Mouse (Mus musculus) cerebellum, postnatal 4 days (tissue): ENCODE data around the gene Them7.

Experiments
- DNase-seq, 2 experiments: peaks; one replicate each; pipeline ENCODE4 v3.0.0; 2022; ENCODE audit warnings: low spot score in 2 of 2, mixed read lengths in 1 of 2

The Them7 gene

DNA sequence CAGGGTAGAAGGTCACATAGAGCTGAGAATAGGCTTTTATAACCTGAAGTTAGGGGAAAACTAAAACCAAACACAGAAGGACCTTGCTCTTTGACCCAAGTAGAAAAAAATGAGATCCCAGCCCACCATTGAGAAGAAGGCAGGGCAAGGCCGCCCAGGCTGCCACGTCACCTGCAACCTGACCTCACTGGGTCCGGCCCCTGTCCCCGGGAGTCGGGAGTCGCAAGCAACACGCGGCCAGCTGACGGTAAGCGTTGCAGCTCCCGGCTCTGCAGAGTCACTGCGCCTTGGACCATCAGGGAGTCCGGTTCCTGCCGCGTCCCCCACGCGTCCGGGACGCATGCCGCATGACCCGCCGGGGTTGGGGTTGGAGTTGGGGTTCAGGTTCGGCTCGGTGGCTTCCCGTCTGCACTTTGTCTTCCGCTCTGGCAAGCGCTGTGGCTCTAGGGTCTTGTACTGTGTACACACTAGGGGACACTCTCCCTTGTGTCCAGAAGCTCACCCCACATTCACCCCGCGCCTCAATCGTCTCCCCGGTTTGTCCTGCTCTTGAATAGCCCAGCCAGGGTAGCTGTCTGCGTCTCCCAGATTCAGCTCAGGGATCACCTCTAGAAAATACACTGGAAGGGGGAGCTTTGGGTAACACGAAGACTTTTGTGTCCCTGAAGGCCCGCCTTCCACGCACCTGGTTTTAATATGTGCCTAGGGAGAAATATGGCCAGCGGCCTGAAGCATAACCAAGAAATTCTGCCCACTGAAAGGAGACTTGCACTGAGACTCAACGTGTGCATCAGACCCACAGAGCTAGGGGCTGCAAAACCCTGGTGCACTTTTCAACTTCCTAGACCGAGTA lies at the start of gene Them7:
Gene Them7 (plus strand): TSS at position 187 of the 853 bp plus-strand sequence.
- DNase-seq, result no peak

DNA sequence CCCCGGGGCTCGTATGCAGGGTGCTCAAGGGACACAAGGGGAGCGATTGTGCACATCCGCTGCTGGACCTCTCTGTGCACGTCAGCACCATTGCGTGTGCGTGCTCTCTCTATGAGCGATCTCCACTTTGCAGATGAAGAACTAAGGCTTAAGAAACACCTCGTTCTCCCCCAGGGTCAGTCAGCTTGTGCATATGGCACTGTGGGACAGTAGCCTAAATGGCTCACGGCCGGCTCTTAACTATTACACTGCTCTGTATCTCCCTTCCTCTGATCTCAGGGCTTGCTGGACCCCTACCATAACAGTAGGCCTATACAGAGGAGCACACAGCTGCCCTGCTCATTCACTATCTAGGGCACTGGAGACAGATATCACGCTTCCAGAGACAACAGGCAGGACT lies 45.2 kb upstream of the Them7 start:
- DNase-seq, result no peak

DNA sequence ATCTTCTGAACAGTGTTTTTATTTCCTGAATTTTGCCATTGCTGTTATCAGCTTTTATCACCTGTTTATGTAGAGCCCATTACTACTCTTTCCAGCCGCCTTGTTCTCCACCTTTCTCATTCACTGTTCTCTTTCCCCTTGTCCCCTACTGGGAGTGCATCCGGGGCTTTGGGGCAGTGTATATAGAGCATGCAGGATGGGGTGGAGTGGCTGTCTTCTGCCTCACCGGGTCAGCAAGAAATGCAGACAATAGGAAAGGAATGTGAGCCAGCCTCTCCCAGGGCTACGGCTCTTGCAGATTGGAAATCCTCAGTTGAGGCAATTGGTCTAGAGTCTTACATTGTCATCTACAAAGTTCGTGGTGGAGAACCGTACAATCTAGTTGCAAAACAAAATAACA lies 41.6 kb upstream of the Them7 start:
- no peak for DNase-seq

DNA sequence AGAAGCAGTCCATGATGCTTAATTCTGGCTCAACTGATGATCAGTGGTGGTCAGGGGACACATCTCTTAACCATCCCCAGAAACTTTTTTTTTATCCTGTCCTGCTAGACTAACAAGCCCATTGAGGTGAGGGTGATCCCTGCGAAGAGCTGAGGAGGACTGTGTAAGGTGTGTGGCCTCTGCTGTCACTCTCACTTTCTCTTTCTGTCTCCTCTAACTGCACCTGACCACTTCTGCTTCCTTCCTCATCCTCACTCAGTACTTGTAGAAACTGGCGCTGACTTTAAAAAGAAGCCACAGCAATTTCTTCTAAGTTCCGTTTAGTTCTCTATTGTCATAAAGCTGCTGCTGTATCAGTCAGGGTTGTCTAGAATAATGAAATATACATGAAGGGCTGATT lies 39.0 kb upstream of the Them7 start:
- no peak for DNase-seq

DNA sequence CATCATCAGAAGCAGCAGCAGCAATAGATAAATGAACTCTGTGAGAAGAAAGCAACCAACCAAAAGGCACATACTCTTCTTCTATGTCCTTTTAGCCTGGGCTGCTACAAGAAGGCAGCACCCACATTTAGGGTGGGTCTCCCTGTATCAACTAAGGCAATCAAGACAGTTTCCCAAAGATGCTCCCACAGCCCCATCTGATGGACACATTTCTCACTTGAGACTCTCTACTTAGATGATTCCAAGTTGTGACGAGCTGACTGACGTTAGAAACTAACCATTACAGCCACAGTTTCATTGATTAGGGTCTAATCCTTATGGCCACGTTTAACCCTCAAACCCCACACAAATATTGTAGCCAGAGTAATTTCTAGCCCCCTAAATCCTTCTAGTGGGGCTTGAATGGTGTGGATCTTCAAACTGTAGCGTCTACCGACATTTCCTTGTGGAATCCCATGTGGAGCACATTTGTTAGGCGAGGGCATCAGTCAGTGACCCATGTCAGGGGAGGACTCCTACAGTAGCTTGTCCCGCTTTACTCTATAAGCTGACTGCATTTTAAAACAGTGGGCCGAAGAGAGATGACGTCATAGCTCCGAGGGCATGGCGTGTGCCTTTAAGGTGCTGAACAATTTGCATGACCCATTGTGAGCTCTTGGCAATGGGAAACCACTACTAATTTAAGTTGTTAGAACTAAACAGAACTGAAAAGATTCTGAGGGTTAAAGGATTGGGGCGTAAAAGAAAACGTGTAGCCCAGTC lies 38.2 kb upstream of the Them7 start:
- no peak for DNase-seq

DNA sequence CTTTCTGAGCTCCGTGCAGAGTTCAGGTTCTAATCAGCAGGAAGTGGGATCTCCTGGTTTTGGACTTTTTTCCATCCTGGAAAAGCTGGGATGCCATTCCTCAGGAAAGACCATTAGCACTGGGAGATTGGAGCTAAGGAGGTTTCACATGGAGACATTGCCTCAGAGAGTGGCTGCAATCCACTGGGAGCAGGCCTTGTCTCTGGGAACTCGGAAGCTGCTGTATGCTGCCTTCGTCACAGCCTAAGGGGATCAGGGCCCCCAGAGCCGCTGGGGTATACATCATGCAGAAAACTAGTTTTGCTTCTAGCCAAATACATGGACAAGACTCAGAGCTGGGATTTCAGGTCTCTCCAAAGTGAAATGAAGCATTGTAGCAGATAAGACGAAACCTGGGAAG lies 37.5 kb upstream of the Them7 start:
- no peak for DNase-seq

DNA sequence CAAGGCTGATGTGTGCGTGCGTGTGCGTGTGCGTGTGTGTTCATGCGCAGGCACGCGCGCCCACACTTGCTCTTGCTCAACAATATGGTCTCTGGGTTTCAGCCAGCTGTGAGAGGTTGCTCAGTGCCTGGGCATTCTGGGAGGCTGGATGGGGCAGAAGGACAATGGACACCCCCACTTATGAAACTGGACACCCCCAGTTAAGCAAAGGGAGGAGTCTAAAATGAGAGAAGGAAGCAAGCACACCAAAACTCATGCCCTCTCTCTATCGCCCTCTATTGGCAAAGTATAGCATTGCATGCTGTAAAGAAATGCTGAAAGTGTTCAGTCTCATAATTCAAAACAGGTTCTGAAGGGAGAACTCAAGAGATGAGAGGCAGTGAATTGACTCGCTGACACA lies 35.9 kb upstream of the Them7 start:
- no peak for DNase-seq

DNA sequence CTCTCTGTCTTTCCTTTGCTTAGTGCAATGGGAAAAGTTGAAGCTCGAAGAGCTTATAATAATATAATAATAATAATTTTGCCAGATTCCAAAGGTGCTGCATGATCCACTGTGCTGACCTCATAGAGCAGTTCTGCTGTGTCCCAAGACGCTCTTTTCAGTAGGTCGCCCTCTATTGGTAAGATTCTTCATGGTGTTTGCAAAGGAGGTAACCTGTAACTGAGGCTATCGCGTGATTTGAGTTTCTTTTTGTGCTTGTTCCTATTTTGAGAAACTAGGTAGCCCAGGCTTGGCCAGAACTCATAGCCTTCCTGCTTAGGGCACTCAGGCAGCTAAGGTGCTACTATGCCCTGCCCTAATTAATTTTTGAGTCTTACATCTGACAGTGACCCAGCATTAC lies 34.8 kb upstream of the Them7 start:
- DNase-seq, result no peak

DNA sequence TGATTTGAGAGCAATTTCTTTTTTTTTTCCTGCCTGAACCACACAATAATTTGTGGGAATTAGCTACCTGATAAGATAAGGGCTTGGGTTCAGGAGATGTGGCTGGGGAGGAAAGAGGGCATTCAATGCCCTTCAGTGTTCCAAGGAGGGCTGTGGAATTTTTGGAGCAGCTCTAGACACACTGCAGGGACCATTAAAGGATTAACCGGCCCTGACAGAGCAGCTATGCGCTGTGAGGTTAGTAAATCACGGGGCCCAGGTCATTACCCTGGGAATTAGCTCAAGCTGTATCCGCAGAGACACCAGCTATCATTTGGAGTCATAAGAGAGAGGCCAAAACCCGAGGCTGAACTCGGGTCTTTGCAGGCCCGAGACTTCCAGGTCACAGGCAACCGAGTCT lies 24.0 kb upstream of the Them7 start:
- DNase-seq, result no peak

DNA sequence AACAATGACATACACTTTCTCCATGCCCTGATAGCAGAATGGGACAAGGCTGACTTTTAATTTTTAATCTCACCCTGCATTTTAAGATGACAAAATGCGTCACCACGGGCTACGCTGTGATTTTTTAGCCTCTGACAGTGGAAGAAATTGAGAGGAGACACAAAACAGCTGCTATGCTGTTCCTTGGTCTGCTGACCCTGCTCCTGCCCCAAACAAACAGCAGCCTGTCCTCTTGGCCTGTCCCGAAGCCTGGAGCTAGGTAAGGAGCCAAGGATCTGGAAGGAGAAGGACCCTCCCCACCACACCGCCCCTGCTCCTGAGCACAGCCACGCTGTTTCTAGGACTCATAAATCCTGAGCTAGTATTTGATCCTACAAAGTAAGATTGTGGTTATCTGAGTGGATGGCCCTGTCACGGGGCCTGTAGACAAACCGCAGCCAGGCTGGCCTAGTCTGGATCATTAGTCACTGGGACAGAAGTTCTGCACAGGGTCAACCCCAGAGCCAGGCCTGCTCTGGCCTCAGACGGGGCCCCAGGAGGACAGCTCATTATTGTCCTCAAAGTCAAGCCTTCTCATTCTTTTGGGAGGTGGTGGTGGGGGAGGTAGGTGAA lies 17.5 kb upstream of the Them7 start:
- DNase-seq, result no peak

DNA sequence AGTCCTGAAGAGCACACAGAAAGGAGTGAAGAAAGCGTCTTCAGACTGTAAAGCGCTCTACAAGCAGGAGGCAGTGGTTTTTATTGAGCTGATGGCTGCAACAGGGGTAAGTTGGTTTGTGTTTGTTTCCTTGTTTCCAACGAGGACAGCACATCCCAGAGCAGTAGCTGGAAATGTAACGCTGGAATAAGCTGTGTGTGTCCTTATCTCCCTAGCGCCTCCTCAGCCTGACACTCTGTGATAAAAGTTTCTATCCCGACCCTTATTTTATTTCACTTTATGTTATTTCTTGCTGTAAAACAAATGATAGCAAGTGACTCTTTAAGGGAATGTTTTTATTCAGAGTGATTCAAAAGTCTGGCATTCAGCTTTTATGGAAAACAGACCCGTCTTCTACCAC lies 11.3 kb upstream of the Them7 start:
- no peak for DNase-seq

DNA sequence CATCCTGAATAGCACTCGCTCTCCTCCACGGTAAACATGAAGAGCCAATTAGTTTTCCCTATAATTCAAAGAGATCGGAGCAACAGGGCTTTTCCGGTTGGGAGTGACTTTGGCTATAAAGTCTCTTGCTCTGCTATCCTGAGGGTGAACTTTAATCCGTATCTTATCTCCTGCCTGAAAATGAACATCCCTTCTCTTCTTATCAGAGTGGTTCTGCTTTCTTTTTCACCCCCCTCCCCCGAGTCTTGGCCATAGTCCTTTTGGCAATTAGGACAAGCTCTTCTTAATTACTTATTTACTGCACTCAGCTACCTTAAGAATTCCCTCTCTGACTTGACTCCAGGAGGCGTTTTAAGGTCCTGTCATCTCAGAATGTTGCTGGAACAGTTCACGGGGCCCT lies 8.2 kb upstream of the Them7 start:
- no peak for DNase-seq

DNA sequence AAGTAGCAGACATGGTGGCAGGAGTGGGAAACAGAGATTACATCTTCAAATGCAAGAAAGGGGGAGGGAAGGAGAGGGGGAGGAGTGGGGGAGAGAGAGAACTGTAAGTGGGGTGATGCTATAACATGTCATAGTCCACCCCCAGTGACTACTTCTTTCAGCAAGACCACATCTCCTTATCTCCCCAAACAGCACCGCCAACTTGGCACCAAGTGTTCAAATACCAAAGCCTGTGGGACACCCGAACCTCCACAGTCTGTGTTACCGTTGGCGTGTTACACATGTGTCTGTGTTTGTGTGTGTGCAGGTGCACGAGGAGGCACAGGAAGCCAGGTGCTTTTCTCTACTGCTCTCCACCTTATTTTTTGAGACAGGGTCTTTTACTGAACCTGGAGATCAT lies 4.9 kb upstream of the Them7 start:
- DNase-seq, result no peak

DNA sequence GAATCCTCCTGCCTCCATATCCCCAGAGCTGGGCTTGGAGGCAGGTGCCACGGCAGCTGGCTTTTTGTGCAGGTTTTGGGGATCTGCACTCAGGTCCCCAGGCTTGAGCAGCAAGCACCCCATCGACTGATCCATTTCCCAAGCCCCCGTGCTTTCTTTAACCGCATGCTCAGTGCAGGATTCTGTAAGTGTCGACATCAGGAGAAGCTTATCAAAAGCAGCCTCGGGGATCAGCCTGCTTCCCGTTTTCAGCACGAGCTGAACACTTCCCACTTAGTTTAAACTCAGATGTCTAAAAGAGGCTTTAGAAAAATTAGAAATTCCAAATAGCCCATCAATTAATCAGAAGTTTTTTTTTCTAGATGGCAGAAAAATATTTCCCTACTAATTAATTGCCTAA lies 4.5 kb upstream of the Them7 start:
- no peak for DNase-seq

DNA sequence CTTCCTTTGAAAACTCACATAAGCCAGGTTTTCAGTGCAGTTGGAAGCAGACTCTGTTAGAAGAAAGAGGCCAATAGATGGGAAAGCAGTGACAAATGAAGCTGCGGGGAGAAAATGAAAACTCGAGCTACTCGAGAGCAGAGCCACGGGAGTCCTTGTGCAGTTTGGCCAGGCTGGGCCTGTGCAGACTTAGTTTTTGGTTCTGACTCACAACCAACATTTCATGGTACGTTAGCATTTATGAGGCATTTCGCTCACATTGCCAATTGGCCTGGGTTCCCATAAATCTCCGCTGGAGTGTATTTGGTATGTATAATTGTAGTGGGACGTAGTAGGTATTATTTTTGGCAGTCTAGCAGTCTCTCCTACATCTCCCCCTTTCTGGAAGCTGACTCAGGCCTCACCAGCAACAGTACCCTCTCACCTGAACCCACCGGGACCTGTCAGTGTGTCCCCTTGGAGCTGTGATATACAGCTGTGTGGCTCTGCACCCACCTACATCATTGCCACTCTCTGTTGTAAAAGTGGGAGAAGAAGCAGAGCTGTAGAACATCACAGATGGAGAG lies 3.3 kb upstream of the Them7 start:
- no peak for DNase-seq

DNA sequence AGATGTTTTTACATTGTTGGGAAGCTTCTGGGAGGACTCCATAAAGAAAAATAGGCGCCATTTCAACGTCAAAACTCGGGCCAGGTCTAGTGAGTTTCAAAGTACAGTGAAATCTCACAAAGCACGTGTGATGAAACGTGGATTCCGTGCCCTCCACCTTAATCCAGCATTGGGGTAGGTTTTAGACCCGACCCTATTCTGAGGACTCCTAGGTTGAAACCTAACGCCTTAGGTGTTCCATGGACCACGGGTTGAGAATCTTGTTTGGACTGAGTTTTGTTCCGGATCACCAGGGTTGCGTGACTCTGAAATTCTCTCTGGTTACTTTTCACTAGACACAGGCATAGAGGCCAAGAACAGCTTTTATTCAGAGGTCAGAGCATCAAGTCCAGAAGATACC lies 514 bp upstream of the Them7 start:
- DNase-seq, result no peak

DNA sequence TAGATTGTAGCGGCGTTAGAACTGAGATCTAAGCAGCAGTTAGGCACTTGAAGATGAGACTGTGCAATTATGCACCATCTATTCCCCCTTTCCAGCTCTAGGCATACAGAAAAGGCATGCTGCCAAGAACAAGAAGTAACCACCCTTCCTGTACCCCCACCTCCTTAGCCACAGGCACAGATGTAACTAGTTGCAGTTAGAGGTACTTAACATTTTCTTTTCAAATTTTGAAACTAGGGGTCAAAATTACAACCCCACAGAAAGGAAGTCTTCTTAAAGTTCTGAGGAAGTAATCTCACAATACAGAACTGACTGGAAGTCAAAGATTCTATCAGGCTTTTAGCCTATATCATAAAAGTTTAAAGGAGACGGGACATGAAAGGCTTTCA lies 861 bp downstream of the Them7 start:
- DNase-seq, result no peak

DNA sequence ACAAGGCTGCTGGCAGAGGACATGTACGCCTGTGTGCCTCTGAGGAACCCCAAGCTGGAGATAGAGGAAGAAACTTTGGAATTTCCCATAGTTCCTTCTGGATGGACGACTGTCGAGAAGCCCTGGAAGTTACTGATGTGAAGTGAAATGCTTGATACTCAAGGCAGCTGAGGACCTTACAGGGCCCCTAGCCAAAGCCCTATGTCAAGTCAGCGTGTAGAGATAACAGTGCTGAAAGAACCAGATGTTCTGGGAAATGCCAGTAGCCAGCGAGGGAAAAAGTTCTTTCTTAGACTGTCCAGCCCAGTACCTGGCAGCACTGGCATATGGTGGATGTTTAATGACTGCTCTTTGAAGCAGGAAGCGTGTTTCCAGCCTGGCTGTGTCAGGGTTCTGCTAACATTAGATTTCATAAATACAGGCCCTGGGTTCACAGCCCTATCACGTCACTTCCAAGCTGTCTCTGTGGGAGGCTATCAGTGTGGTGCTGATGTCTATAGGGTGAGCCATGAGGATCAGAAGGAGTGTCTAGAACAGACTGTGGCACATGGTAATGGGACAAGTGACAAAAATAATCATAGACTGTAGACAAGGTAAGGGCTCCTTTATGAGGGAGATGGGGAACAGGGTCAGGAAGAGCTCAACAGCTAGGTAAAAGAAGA lies 2.3 kb downstream of the Them7 start:
- no peak for DNase-seq

DNA sequence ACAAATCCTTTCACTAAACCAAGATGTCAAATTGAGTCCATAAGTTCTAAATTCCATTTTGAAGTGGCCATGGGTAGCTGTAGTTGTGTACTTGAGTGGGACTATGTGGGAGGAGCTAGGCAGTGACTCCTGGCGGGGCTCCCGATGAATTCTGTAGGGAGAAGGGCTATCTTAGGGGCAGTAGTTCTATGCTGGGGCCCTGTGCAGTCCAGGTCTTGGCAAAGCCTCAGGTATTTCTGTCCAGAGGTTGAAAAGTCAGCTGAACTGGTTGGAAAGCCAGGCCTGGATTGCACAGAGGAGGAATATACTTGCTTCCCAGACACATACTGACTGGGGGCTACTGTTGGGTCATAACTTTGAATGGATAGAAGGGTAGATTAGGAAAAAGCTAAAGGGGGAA lies 4.3 kb downstream of the Them7 start:
- DNase-seq, result no peak

DNA sequence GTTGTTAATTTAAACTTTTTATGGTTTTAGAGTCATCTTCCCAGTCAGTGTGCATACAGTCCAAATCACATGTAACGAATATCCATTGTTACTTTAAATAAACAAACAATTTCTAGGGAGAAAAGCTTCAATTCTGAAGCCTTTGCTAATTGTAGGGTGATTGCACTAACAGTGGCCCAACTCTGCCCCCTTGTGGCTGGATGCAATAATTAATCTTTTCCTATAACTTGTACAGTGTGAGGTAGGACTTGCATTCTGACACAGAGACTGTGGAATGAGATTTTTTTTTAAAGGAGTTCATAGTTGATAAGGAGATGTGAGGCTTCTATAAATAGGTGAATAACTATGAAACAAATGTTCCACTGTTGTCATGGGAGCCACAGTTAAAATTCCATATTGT lies 6.2 kb downstream of the Them7 start:
- DNase-seq, result peak; percentile 51 to 77

DNA sequence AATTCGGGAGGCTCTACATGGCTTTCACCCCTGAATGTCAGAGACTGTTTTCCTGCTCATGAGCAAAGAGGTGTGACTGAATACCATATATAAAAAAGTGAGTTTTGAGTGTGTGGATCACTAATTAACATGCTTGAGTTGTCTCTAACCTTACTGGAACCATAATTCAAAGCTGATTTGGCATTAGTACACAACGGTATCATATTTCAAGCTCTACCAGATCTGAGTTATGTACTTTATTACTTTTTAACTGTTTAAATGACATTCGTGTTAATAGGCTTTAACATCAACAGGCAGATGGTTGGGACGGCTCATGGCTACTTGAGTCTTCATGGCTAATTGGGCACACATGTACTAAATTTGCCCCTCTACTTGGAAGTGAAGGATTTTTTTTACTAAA lies 8.3 kb downstream of the Them7 start:
- DNase-seq, result no peak

DNA sequence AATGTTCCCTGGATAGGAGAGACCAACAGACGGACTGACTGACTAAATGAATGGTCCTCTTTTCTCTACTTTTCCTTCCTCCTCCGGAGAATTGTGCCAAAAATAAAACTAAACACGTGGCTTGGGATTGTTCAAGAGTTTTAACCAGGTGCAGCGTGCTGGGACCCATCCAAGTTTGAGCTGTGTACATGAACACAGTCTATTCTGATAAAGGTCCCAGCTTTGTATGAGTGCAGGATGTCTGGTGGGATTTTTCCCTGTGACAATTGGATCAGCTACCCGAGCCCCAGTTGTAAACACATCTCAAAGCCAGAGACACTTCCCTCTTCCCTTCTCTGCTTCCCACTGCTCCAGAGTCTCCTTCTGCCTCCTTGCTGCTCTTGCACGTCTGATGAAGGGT lies 10.2 kb downstream of the Them7 start:
- no peak for DNase-seq
